Mouse (Mus musculus) myocyte (in vitro differentiated cells): Measurements from ENCODE around the gene Chst15.

Experiments
- CEBPB ChIP-seq: IDR thresholded peaks from 2 replicates; pipeline ENCODE4 v1.6.1; 2011; ENCODE audit warnings: mild to moderate bottlenecking, moderate library complexity; ENCODE audit not compliant: poor library complexity, insufficient read depth, severe bottlenecking
- MAX ChIP-seq: IDR thresholded peaks from one replicate; pipeline ENCODE4 v1.6.1; 2011; ENCODE audit warnings: low read depth, mild to moderate bottlenecking, control low read depth
- POLR2A ChIP-seq: IDR thresholded peaks from one replicate; pipeline ENCODE4 v1.6.1; 2011; ENCODE audit warnings: low read depth, mild to moderate bottlenecking, control low read depth, moderate library complexity; ENCODE audit not compliant: insufficient read length
- SRF ChIP-seq: IDR thresholded peaks from one replicate; pipeline ENCODE4 v1.6.1; 2011; ENCODE audit warnings: low read depth; ENCODE audit not compliant: control insufficient read depth, insufficient read length
- TCF12 ChIP-seq: IDR thresholded peaks from one replicate; pipeline ENCODE4 v1.6.1; 2011; ENCODE audit warnings: mild to moderate bottlenecking, control low read depth; ENCODE audit not compliant: poor library complexity, insufficient read depth, severe bottlenecking
- USF1 ChIP-seq: IDR thresholded peaks from one replicate; pipeline ENCODE4 v1.6.1; 2011; ENCODE audit warnings: low read depth, mild to moderate bottlenecking, control low read depth, moderate library complexity

DNA sequence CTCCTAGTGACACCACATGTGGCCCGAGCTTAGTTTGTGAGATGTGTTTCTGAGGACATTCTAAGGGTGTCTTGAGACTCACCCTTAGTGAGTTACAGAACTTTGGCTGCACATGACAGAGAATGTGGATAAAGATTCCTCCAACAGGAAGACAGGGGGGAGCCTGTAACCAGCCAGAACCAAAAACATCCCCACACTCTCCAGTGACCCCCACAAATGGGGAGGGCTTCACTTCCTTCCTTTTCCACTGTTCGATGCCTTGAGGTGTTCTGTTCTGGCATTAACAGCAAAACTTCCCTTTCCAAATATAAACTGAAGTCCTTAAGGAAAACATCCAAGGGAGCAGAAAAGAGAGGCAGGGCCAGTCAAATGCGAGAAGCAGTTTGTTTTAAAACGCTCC, 79.8 kb downstream of the Chst15 start:
- TF ChIP-seq SRF (no peak), TCF12 (no peak), MAX (no peak), POLR2A (no peak), CEBPB (no peak), USF1 (no peak)
